Mouse (Mus musculus) retina, postnatal 7 days (tissue): ENCODE measurements around the gene Plp1.
A peak's percentile ranks its signal among the peaks of the same experiment; 100 is the strongest.

ENCODE experiments used
- DNase-seq: peaks from one replicate; pipeline ENCODE4 v3.0.0-alpha.2; 2012; ENCODE audit warnings: low read depth, low spot score

Gene Plp1

DNA sequence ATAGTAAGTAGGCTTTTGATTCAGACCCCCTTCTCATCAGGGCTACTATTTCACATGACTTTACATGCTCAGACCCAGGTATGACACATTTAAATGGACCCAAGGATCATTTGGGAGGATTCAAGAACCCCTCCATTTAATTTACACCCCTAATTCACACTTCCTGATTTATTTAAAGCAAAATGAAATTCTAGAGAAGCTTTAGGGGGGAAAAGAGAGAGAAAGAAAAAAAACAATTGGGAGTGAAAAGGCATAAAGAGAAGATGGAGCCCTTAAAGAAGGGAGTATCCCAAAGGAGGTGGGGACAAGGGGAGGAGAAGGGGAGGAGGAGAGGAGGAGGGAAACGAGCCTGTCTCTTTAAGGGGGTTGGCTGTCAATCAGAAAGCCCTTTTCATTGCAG is at the start of gene Plp1:
Gene Plp1 (plus strand): TSS at position 301 of the 400 bp plus-strand sequence.
- no peak for DNase-seq

DNA sequence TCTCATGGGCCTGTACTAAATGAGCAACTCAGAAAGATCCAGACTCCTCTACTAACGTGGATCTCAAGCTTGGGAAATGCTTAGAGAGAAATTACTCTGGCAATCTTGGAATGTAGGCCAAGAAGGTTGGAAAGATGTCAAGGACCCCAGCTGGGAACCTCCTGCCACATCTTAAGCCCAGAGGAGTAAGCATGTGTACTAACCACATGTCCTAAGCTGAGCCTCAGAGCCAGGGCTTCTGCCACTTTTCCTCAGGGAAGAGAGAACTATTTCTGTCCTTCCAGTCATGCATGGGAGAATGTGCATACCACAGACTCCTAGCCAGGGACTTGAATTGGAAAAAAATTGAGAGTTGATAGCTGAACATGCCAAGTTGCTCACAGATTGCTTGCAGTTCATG is 49.4 kb upstream of the Plp1 start:
- no peak for DNase-seq

DNA sequence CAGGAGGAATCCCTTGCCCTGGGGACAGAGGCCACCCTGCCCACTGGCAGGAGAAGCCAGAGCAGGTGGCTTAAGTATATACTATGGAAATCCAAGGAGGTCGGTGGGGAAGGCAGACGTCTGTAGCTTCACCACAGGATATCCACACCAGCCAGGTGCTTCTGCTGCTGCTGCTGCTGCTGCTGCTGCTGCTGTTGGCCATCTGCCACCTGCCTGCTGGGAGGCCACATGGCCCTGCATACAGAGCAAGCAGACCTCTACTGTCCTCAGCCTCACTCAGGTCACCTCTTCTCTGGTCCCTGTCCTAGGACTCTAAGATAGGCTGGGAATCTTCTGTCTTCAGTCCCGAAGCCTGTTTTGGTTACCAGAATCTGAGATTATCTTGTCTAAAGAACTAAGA is 44.4 kb upstream of the Plp1 start:
- no peak for DNase-seq

DNA sequence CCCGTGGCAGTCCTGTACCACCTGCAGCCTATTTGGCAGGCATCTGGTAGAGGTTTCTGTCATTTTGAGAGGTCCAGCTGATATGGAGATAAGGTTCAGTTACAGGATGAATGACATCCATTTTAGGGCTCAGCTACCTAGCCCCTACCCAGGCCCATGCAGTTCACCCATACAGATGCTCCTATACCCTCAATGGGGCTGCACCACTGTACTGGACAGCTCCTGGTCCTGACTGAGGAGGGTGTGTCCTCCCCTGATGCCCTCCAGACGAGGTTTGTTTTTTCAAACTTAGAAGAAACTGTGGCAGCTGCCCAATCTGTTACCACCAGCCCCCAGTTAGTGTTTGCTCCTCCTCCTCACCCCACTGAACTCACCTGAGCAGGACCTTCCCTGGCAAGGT is 43.2 kb upstream of the Plp1 start:
- no peak for DNase-seq

DNA sequence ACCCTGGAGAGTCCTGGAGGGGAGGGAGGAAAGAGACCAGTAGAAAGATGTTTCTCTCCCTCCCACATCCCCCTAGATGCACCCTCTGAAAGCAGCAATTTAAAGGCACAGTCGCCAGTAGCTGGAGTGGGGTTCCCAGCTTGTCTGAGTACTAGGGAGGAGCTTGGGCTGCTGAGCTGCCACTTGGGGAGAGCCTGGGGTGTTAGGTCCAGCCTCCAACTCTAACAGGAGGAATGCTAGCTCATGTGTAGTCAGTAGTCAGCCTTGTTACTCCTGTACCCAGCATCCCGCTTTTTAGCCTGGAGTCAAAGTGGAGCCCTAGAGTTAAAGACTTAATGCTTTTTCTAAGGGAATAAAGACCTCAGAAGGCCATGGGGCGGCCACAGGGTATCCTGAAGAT is 42.4 kb upstream of the Plp1 start, which contains the start of gene Glra4:
Gene Glra4 (minus strand): TSS at position 101 of the 400 bp plus-strand sequence.
- DNase-seq, result no peak

DNA sequence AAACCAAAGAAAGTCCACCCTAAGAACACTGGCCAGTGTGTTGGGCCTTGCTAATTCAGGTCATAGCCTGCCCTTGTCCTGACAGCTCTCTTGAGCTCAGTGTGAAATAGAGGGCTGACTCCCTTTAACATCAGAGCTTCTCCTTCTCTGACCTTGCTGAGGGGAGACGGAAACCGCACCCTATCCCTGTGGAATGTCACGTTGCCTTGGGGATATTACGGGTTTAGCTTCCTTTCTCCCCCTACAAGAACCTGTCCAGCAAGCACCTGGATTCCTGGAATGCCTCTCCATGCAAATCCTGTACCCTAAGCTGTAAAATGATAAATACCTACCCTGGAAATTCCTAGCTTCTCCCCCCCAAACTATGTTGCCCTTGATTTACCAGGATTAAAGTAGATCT is 33.0 kb upstream of the Plp1 start:
- no peak for DNase-seq

DNA sequence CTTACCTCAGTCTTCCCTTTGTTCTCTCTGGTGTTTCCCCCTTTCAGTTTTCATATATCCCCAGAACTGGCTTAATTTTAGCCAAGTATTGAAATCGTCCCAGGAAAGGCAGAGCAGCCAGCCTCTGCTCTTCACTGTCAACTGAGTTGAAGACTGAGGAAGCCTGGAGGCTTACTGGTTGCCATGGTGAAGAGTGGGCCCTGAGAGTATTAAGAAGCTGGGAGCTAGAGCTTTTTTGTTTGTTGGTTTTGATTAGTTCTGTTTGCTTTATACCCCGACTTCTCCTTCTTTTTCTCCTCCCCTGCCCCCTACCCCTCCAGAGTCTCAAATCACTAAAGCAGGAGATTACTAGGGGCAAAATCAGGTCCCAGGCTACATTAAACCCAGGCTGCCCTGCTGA is 25.2 kb upstream of the Plp1 start:
- DNase-seq, result no peak

DNA sequence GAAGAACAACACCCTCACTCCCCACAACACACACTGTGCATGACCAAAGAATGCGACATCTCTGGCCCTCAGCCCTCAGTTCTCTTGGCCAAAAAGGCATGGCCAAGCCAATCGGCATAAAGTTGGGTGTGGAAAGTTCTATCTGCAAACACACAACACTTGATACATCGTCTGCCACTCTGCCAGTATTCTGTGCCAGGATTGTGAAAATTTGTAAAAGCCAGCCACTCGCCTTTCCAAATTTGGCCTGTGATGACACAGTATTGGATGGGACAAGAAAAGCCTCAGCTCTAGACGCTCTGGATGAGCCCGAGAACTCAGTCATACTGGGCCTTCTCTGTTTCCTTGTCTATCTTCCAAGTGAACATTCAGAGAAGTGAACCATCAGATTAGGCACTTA is 2.7 kb upstream of the Plp1 start:
- DNase-seq, result no peak

DNA sequence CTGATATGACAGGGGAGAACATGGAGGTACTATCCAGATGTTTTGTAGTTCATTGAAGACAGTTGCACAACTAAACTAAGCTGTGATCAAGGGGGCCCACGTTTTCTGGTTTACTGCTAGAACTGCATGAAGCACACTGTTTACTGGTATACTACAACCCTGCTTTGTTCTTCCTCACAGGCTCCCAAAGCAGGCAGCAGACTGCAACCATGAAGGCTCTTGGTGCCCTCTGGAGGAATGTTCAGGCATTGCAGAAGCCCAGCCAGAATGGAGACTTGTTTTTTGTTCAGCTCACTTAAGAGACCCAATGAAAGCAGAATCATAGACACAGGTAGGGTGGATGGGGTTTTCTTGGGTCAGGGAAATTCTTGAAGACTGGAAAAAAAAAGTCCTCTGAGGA is 2.2 kb upstream of the Plp1 start:
- DNase-seq, result peak; percentile 36

DNA sequence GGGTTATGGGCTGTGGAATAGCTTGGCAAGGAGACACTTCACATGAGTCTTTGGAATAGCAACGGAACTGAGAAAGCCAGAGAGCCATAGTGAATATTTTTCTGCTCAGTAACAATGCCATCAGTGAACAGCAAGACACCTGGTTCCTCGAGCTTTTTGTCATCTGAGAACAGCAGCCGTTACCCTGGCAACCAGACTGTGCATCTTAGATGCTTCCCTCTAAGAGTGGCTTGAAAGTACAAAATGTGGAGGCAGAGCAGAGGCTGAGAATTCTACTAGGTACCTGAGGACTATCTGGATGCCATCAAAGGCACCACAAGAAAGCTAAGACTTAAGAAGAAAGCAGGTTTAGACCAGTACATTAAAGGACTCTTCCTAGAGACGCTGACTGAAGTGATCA is 2.5 kb downstream of the Plp1 start:
- DNase-seq, result no peak

DNA sequence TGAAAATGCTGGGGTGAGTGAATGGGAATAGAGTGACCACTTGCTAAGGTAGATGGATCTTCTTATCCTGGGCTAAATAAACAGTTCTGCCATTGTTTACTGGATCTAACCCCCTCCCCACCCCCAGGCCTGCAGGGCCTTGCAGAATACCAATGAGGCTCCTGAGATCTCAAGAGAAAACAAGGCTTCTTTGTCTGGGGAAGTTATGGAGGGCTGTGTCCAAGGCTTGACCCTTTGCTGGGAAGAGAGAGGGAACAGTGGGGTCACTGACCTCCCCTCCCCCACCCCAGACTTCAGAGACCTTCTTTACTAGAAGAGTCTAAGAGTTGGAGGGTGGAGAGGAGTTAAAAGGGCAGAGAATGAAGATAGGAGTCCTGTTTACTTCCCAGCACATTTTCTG is 6.1 kb downstream of the Plp1 start:
- no peak for DNase-seq

DNA sequence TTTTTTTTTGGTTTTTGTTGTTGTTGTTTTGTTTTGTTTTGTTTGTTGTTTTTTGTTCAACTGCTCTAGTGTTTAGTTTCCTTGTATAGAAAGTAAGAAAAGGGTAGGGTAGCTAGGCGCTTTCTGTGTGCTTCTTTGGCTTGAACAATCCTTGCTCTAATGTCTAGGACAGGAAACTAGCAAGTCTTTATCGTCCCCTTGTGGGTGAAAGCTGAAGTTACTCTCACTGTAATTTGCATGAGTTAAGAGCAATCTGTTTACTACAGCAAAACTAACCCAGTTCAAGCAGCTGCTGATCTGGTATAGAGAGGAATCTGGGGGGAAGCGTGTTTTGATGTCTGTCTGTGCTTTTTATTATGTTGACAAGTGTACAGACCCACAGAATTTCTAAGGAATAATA is 27.8 kb downstream of the Plp1 start:
- no peak for DNase-seq

DNA sequence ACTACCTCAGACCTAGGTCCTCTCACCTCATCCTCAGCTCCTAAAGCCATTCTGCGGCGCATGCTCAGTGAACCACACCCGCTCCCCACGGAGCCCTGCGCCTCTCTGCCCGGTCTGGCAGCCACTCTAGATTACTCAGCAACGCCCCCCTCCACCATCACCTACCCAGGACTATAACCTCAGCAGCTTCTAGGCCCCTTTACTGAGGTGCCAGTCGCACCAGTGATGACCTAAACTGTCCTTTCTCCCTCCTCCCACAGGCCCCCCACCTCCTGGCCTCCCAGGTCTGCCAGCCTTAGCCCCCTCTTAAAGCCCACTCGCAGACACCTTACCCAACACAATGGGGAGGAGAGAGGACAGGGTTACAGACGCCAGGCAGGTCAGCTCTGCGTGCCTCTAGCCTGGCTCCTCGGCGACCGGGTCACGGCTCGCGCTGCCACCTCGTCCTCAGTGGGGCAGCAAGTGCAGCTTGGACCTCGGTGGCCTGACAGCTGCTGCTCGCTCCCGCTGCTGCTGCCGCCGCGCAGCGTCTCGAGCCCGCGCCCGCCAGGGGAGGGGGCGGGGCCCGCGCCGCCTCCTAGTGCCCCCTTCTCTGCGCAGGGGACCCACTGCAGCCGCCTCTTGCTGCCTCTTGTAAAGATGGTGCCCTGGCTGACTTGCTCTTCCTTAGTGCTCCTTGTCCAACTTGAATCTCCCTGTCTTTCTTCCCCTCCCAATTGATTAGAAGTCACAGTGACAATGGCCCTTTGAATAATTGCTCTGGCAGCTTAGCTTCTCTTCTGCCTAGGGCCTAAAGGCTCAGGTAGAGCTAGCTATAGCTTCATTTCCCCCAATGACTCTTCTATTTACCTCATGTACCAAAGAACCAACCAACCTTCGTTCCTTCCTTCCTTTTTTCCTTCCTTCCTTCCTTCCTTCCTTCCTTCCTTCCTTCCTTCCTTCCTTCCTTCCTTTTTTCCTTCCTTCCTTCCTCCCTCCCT is 45.9 kb downstream of the Plp1 start, which contains the start of gene Rab9b:
Gene Rab9b (minus strand): TSS at position 695 of the 980 bp plus-strand sequence.
- peak; percentile 24 for DNase-seq
